Mouse (Mus musculus): Measurements from ENCODE around the gene Ppp4r2.

Gene Ppp4r2

GRCm38 (mm10) chr6:100833355-100833754 lies at the start of gene Ppp4r2:
Ppp4r2 (plus strand) TSS chr6:100833622.
- peak; percentile 88 for DNase-seq (ENCODE audit: low read depth, low spot score)

- DNase-seq (ENCODE audit: low read depth, low spot score): no peak
Observed at GRCm38 (mm10) chr6:100787726-100788125, 45.7 kb upstream of the Ppp4r2 start.

GRCm38 (mm10) chr6:100789161-100789560 lies 44.3 kb upstream of the Ppp4r2 start:
- DNase-seq (ENCODE audit: low read depth, low spot score): no peak

- no peak for DNase-seq (ENCODE audit: low read depth, low spot score)
Observed at GRCm38 (mm10) chr6:100792055-100792659, 41.3 kb upstream of the Ppp4r2 start.

- DNase-seq (ENCODE audit: low read depth, low spot score): no peak
Observed at GRCm38 (mm10) chr6:100792973-100793769, 40.3 kb upstream of the Ppp4r2 start.

- no peak for DNase-seq (ENCODE audit: low read depth, low spot score)
Observed at GRCm38 (mm10) chr6:100795797-100796196, 37.6 kb upstream of the Ppp4r2 start.

GRCm38 (mm10) chr6:100799290-100799689 lies 34.1 kb upstream of the Ppp4r2 start:
- DNase-seq (ENCODE audit: low read depth, low spot score): no peak

- no peak for DNase-seq (ENCODE audit: low read depth, low spot score)
Observed at GRCm38 (mm10) chr6:100799766-100800165, 33.7 kb upstream of the Ppp4r2 start.

- no peak for DNase-seq (ENCODE audit: low read depth, low spot score)
Observed at GRCm38 (mm10) chr6:100800497-100800955, 32.9 kb upstream of the Ppp4r2 start.

- no peak for DNase-seq (ENCODE audit: low read depth, low spot score)
Observed at GRCm38 (mm10) chr6:100802381-100803083, 30.9 kb upstream of the Ppp4r2 start.

- DNase-seq (ENCODE audit: low read depth, low spot score): no peak
Observed at GRCm38 (mm10) chr6:100803250-100803649, 30.2 kb upstream of the Ppp4r2 start.

GRCm38 (mm10) chr6:100807187-100807586 lies 26.2 kb upstream of the Ppp4r2 start:
- DNase-seq (ENCODE audit: low read depth, low spot score): no peak

- no peak for DNase-seq (ENCODE audit: low read depth, low spot score)
Observed at GRCm38 (mm10) chr6:100807746-100808145, 25.7 kb upstream of the Ppp4r2 start.

GRCm38 (mm10) chr6:100808221-100808778 lies 25.1 kb upstream of the Ppp4r2 start:
- no peak for DNase-seq (ENCODE audit: low read depth, low spot score)

- DNase-seq (ENCODE audit: low read depth, low spot score): no peak
Observed at GRCm38 (mm10) chr6:100810117-100810516, 23.3 kb upstream of the Ppp4r2 start.

- DNase-seq (ENCODE audit: low read depth, low spot score): no peak
Observed at GRCm38 (mm10) chr6:100811731-100812130, 21.7 kb upstream of the Ppp4r2 start.

GRCm38 (mm10) chr6:100821367-100821766 lies 12.1 kb upstream of the Ppp4r2 start:
- DNase-seq (ENCODE audit: low read depth, low spot score): no peak

- DNase-seq (ENCODE audit: low read depth, low spot score): no peak
Observed at GRCm38 (mm10) chr6:100823356-100823755, 10.1 kb upstream of the Ppp4r2 start.

GRCm38 (mm10) chr6:100824381-100824965 lies 8.9 kb upstream of the Ppp4r2 start:
- no peak for DNase-seq (ENCODE audit: low read depth, low spot score)

GRCm38 (mm10) chr6:100826046-100826445 lies 7.4 kb upstream of the Ppp4r2 start:
- no peak for DNase-seq (ENCODE audit: low read depth, low spot score)

- DNase-seq (ENCODE audit: low read depth, low spot score): no peak
Observed at GRCm38 (mm10) chr6:100828565-100828964, 4.9 kb upstream of the Ppp4r2 start.

GRCm38 (mm10) chr6:100829770-100830169 lies 3.7 kb upstream of the Ppp4r2 start:
- no peak for DNase-seq (ENCODE audit: low read depth, low spot score)
